Mouse (Mus musculus) kidney, adult 2 months (tissue): ENCODE measurements around the gene Zfp706. TPM values are rescaled to one million over a fixed set of nuclear protein-coding genes. Genes with fewer than 3 reads are reported as not detected.
A peak's percentile ranks its signal among the peaks of the same experiment; 100 is the strongest.
"Not testable (repeated sequence)": the region's sequence is repeated elsewhere in the genome, so short reads cannot be mapped to it uniquely, and the experiment has no call there.

Experiments used
- DNase-seq: peaks from one replicate; pipeline ENCODE4 v3.0.0; 2021
- H3K27ac ChIP-seq: fragments of 200-500 bp; 2 replicates; pipeline ENCODE4 v1.5.1; 2012; ENCODE audit warnings: low read depth, low read length, control low read depth, inconsistent platforms; ENCODE audit not compliant: insufficient read depth
- H3K27me3 ChIP-seq: fragments of 200-500 bp; replicated peaks from 2 replicates; pipeline ENCODE4 v1.6.1; 2012; ENCODE audit warnings: mild to moderate bottlenecking, moderate library complexity, low read length, inconsistent platforms; ENCODE audit not compliant: control insufficient read depth, insufficient read depth
- H3K36me3 ChIP-seq: fragments of 200-500 bp; 2 replicates; pipeline ENCODE4 v1.6.1; 2012; ENCODE audit warnings: mild to moderate bottlenecking, moderate library complexity, low read length, inconsistent platforms; ENCODE audit not compliant: control insufficient read depth, insufficient read depth
- H3K4me1 ChIP-seq: fragments of 200-500 bp; 2 replicates; pipeline ENCODE4 v1.6.1; 2011; ENCODE audit warnings: low read length; ENCODE audit not compliant: control insufficient read depth, insufficient read depth
- H3K4me3 ChIP-seq: fragments of 200-500 bp; 2 replicates; pipeline ENCODE4 v1.5.1; 2011; ENCODE audit warnings: mild to moderate bottlenecking, low read depth, low read length, control low read depth; ENCODE audit not compliant: insufficient read depth
- CTCF ChIP-seq: fragments of 200-500 bp; conservative IDR thresholded peaks from 2 replicates; pipeline ENCODE4 v1.5.1; 2011; ENCODE audit warnings: low read depth, mild to moderate bottlenecking, control low read depth, low read length, moderate library complexity, mixed read lengths; ENCODE audit not compliant: insufficient read depth, insufficient read length
- POLR2A ChIP-seq: fragments of 200-500 bp; IDR thresholded peaks from one replicate; pipeline ENCODE4 v1.6.1; 2011; ENCODE audit warnings: low read depth, low read length, control low read depth
- WGBS: fragments of 180-500 bp; shearing (Covaris S2); methylation state at CpG from one replicate; pipeline ENCODE4 v1.1.7; 2018; 5-methylcytosine and 5-hydroxymethylcytosine counted together
- polyA plus RNA-seq: library from polyadenylated mRNA; depleted of rRNA; stranded (reverse); fragments of >200 nt; gene quantifications from 2 replicates; pipeline ENCODE4 v1.2.3, GENCODE M21; 2012

Zfp706 gene
- polyA plus RNA-seq, 1 experiment, result 82.2 TPM

DNA sequence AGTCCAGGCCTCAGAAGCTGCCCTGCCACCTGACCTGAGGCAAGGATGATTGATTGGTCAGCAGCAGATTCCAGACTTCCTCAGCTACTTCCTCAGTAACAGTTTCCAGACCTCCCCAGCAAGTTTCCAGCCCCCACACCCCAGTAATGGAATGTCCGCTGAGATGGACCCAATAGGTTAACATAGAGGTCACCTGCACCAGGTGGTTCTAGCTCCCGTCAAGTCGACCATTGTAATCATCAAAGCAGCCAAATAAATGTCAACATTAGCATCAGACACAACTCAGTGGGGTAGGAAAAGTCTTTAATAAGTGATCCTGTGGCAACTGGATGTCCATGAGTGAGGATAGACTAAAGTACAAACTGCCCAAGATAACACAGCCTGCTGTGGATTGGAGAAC, 3.7 kb upstream of the Zfp706 start:
- no peak for DNase-seq
- TF ChIP-seq POLR2A (no peak), CTCF (no peak)
- Histone ChIP-seq H3K27me3 (no peaks in the 10 kb centered on the region), H3K4me1 (peaks cover 11% of the 10 kb centered on the region), H3K4me3 (no peak overlapping the region), H3K36me3 (no peaks in the 10 kb centered on the region), H3K27ac (peak overlapping the region; percentile 27; the same call in 1 of the 2 replicates)
- WGBS, result 34% methylated on average over 3 of the region's 3 CpGs

DNA sequence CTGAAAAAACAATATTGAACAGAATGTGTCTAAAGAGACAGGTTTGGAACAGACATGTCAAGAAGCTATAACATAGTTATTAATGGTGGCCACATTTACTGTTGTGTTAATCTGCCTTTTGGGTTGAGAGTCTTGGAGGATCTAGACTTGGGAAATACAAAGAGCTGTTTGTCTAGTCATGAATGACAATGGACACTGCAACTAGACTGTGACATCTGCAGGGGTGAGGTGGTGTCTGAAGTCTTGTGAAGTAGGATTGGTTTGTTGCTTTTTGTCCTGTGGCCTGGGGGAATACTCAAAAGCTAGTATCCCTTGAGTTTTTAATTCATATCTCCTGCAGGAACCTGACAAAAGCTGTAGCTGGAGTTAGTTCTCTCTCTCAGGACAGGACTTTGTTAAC, 973 bp upstream of the Zfp706 start:
- Histone ChIP-seq H3K36me3 (peaks cover 2% of the 10 kb centered on the region), H3K4me1 (peaks cover 24% of the 10 kb centered on the region), H3K4me3 (no peak overlapping the region), H3K27ac (0 out of 2 replicates have a peak overlapping the region, but pooled peaks have one; percentile 52), H3K27me3 (no peaks in the 10 kb centered on the region)
- TF ChIP-seq CTCF, result no peak
- no peak for TF ChIP-seq POLR2A
- DNase-seq, result no peak

DNA sequence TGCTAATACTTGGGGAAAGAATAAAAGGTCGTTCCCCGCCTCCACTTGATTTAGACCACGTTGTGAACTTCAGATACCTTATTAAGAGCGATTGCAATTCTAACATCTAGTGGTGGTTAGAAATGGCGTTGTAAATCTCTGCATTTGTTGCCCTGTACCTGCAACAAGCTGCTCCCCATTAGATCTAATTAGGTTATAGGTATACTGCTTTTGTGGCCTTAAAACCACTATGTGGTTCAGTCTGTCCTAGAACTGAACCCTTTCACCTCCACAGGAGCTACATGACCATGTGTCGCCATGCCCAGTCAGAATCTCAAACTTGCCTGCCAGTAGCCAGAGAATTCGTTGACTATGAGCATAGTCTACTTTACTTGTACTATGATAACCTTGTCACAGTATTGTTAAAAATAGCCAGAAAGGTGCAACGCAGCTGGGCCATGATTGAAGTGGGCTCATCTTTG, 416 bp upstream of the Zfp706 start:
- H3K4me3 ChIP-seq, result peak overlapping the region; percentile 77
- H3K27ac ChIP-seq, result peak overlapping the region; percentile 99
- 20% methylated on average over 8 of the region's 8 CpGs for WGBS
- DNase-seq, result no peak
- no peaks in the 10 kb centered on the region for H3K27me3 ChIP-seq
- H3K36me3 ChIP-seq, result peaks cover 5% of the 10 kb centered on the region
- TF ChIP-seq CTCF, result no peak
- H3K4me1 ChIP-seq, result peaks cover 24% of the 10 kb centered on the region

DNA sequence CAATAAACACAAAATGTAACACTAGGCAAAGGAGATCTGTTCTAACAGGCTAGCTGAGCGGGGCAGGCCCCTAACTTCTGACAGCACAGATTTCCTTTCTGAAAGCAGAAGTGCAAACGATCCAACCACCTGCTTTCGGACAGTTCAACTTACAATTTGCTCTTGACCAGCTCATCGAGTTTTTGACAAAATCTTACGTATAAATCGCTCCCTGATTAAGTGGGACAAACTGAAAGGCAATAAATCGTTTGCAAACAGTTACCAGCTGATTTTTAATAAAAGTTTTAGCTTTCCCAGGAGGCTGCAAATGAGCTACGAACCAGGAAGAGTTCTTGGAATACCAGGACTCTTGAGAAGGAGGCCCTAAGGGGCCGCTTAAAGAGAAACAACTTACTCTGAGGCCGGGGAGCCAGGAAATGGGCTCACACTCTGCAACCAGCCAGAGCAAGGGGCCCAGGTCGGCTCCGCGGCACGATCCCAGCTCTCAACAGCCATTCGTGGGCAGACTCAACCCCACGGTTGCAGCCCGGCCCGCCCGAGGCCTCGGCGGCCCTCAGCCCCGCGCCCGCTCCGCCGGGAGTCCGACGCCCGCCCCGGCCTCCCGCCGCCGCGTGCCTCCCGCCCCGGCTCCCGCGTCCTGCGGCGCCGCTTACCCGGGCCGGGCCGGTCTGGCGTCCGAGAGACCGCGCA, 953 bp downstream of the Zfp706 start:
- peak overlapping the region; percentile 83 for H3K4me3 ChIP-seq
- peak; percentile 53 for DNase-seq
- no peak for TF ChIP-seq POLR2A
- TF ChIP-seq CTCF, result no peak
- H3K36me3 ChIP-seq, result peaks cover 7% of the 10 kb centered on the region
- WGBS, result 1% methylated on average over 48 of the region's 48 CpGs
- peak overlapping the region; percentile 95 for H3K27ac ChIP-seq
- H3K4me1 ChIP-seq, result peaks cover 26% of the 10 kb centered on the region
- no peaks in the 10 kb centered on the region for H3K27me3 ChIP-seq

DNA sequence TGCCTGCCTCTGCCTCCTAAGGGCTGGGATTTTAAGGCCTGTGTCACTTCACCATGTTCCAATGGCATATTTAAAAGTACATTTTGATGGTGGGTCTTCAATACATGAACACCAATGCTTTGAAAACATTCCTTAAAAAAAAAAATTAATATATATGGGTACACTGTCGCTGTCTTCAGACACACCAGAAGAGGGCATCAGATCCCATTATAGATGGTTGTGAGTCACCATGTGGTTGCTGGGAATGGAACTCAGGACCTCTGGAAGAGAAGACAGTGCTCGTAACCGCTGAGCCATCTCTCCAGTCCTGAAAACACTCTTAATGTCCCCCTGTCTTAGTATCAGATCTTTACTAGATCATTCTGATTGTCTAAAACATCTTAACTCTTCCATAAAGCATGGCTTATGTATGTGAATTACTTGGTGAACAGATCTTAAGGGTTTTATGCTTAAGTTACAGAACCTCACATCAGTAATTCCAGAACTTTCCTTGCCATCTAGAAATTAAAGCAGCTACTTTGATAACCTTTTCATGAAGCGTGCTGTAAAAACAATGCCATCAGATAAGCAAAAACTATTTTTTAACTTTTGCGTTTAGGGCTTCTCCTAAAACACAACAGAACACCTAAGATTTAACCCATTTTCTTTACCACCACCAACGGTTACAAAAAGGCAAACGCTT, 1.6 kb downstream of the Zfp706 start:
- Histone ChIP-seq H3K27ac (peak overlapping the region; percentile 95), H3K4me1 (peaks cover 21% of the 10 kb centered on the region), H3K27me3 (no peaks in the 10 kb centered on the region), H3K4me3 (peak overlapping the region; percentile 83), H3K36me3 (peaks cover 10% of the 10 kb centered on the region)
- 24% methylated on average over 7 of the region's 7 CpGs for WGBS
- DNase-seq, result no peak
- TF ChIP-seq CTCF, result no peak
- TF ChIP-seq POLR2A, result no peak

DNA sequence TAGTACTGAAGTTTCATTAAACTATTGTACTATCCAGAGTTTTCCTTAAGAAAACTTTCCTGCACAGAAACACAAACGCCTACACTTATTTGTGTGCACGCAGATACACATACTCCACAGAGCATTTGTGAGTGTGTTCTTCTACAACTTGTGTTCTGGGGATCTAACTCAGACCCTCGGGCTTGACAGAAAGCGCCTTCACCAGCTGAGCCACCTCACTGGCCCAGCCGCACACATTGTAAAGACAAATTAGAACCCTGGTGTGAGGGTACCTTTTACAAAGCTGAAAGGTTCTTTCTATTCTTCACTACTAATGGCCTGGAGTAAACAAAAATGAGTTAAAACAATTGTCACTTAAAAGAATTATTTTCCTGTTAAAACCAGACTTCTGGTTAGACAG, 2.7 kb downstream of the Zfp706 start:
- Histone ChIP-seq H3K4me1 (peaks cover 21% of the 10 kb centered on the region), H3K36me3 (peaks cover 13% of the 10 kb centered on the region), H3K27me3 (no peaks in the 10 kb centered on the region), H3K4me3 (no peak overlapping the region), H3K27ac (peak overlapping the region; percentile 33; the same call in 1 of the 2 replicates)
- DNase-seq, result no peak
- 80% methylated on average over 5 of the region's 5 CpGs for WGBS
- TF ChIP-seq POLR2A (no peak), CTCF (no peak)

DNA sequence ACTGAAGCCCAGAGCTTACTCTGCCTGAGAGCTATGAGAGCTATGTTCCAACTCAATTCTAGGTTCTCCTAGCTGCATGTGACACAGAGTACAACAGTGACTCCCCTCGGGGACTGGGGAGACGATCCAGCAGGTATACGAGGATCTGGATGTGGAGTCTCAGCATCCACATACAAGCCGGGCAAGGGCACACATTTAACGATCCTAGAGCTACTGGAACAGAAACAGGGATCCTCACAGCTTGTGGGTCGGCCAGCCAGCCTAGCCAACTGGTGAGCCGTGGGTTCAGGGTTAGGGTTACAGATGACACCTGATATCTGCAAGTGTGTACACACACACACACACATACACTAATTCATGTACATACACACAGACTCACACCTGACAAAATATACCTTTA, 5.3 kb downstream of the Zfp706 start:
- peaks cover 16% of the 10 kb centered on the region for H3K4me1 ChIP-seq
- 70% methylated on average over 7 of the region's 7 CpGs for WGBS
- TF ChIP-seq POLR2A (no peak), CTCF (no peak)
- no peaks in the 10 kb centered on the region for H3K27me3 ChIP-seq
- no peak overlapping the region for H3K4me3 ChIP-seq
- no peak for DNase-seq
- peaks cover 24% of the 10 kb centered on the region for H3K36me3 ChIP-seq
- no peak overlapping the region for H3K27ac ChIP-seq

DNA sequence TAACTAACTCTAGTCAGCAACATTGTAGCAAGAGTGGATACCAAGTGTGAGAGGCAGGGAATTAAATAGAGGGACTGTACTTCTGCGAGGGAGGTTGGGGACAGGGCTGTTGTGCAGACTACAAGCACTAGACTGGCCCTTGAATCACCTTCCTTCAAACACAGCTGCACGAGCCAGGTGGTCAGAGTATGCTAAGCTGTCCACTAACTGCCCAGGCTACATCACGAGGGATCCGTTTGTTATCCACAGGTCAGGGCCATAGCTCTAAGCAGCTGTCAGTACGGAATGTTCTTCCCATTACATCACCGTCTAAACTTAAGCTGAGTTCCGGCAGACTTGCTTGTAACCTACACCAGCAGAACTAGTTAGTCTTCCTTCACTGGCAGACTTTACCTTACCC, 8.0 kb downstream of the Zfp706 start:
- Histone ChIP-seq H3K4me1 (peaks cover 12% of the 10 kb centered on the region), H3K36me3 (peaks cover 23% of the 10 kb centered on the region)
- not testable (repeated sequence) for H3K27me3 ChIP-seq, H3K4me3 ChIP-seq, H3K27ac ChIP-seq, DNase-seq
- 67% methylated on average over 7 of the region's 7 CpGs for WGBS
